Mouse (Mus musculus) spleen, postnatal 14 days (tissue): ENCODE data around the gene Fgf3.

ENCODE experiments used
- DNase-seq, 2 experiments: peaks; one replicate each; pipeline ENCODE4 v3.0.0; 2021 to 2022; ENCODE audit warnings: low spot score in 2 of 2

Gene Fgf3

DNA sequence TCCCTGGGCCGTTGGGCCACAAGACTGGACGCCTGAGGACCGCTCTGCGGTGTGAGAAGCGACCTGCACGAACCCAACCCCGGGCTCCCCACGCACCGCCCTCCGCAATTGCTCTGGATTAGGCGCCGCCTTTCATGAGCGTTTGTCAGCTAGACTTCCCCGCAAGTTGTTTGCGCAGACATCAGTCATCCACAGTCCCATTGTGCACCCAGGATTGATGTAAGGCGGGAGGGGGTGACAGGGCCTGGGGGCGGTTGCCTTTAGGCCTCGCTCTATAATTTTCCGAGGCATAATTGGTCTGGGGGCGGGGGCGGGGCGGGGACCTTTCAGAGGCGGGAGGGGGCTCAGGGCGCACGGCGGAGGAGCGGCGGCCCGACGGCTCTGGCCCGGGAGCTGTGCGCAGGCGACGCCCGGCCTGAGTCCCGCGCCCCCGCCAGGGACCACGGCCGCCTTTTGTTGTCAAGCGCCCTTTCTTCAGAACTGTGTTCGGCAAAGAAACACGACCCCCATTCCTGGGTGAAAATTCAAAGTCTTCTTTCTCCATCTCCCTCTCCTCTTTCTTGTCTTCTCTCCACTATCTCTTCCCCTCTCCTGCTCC is at the start of gene Fgf3:
TSS of gene Fgf3 (plus strand) at position 193 of the 598 bp plus-strand sequence.
- DNase-seq = no peak

DNA sequence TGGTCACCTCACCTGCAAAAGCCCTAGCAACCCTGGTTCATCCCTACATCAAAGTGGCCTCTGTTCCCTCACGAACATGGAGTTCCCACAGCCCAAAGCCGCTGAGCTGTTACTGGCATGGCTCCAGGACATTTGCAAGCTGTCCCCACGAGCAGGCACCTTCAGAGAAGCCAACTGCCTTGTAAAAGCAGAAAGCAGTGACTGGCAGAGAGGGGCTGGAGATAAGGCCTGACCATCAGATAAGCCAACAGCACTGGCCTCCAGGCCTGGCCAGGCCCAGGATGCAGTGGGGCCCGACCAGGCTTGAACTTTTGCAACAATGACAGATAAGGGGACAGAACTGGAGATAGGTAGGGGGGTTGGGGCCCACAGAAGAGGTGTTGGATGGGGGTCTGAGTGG is 49.3 kb upstream of the Fgf3 start:
- no peak for DNase-seq

DNA sequence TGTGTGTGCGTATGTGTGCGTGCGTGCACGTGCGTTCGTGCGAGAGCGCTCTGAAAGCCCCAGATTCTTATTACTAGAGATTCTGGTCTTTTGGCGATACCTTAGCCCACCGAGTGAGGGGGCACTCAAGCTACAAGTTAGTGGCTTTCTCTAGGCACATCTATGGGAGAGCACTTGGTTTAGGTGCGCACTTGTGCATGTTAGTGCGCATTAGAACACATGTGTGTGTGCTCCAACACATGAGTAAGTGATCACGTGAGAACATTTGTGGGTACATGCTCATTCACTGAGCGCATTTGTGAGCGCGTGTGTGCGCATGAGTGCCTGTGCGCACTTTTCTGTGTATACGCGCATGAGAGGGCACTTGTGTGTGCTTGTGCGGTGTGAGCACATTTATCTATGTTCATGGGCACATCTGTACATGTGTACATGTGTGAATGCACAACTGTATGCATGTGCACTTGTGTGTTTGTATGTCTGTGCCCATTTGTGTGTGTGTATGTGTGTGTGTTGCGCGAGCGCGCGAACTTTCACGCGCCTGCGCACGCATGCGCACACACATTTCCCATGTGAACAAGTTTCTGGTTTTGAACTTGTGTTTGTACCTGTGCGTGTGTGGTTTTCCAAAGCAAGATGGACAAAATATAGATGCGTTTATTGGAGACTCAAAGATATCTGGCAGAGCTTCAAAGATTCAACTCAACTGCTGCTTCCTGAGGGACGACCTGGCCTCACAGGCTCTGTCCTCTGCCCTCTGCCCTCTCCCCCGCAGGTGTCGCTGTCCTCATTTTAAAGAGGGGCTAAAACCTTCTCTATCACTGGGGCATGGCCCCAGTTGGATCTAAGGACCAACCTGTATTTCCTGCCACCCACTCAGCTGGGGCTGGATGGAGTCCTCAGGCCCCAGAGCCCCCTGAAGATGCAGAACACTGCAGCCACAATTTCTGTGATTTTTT is 48.0 kb upstream of the Fgf3 start:
- no peak for DNase-seq

DNA sequence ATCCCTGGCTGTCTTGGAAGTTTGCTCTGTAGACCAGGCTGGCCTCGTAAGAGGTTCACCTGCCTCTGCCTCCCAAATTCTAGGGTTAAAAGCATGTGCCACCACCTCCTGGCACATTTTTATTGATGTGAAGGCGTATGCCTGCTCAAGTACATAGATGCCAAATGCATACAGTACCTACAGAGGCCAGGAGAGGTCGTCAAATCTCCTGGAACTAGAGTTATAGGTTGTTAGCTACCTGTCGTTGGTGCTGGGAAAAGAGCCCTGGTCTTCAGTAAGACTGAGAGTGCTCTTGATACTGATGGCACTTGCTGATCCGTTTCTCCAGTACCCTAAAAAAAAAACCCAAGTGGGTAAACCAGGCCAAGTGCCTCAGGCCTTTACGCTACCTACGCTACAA is 46.5 kb upstream of the Fgf3 start:
- DNase-seq = no peak

- no peak for DNase-seq
These were observed 44.6 kb upstream of the Fgf3 start for GRCm38 (mm10) chr7:144793296-144793695.

DNA sequence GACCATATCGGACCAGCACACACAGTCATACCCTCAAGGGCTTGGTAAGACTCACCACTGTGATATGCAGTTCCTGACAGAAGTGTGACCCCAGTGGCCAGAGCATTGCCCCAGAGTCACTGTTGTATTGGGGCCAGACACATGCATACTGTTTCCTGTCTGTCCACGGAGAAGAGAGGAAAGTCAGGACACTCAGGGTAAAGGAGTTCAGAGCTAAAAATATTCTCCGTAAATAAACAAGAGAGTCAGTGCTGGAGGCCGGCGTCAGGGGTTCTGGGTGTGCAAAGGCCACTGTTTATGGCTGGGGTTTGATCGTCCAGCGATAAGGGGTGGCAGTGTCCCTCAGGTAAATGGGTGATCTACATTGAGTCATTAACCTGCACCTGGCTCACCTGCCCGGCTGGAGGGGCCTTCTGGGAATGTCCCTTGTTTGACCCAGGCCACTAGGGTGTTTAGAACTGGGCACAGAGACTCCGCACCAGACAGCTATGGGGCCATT is 41.9 kb upstream of the Fgf3 start:
- no peak for DNase-seq

- no peak for DNase-seq
These were observed 40.7 kb upstream of the Fgf3 start for GRCm38 (mm10) chr7:144796986-144797735.

- no peak for DNase-seq
These were observed 39.4 kb upstream of the Fgf3 start for GRCm38 (mm10) chr7:144798471-144798870.

GRCm38 (mm10) chr7:144807036-144807435 is 30.8 kb upstream of the Fgf3 start:
- no peak for DNase-seq

- no peak for DNase-seq
These were observed 29.8 kb upstream of the Fgf3 start for GRCm38 (mm10) chr7:144807976-144808577.

DNA sequence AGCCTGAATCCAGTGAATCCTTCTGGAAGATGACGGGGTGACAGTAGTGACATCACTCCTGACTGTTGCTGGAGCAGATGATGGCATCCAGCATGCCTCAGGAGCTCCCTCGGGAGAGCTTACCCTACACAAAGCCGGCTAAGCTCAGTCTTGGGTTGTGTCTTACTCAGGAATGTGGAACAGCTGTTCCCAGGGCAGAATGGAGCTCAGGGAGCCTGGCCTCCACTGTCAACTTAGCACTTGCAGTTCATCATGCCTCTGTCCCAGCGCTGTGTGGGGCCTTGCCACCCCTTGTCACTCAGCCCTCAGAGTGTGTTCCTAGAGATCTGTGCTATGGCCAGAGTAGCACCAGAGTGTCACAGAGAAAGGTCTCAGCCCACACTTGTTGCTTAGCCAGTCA is 26.4 kb upstream of the Fgf3 start:
- no peak for DNase-seq

DNA sequence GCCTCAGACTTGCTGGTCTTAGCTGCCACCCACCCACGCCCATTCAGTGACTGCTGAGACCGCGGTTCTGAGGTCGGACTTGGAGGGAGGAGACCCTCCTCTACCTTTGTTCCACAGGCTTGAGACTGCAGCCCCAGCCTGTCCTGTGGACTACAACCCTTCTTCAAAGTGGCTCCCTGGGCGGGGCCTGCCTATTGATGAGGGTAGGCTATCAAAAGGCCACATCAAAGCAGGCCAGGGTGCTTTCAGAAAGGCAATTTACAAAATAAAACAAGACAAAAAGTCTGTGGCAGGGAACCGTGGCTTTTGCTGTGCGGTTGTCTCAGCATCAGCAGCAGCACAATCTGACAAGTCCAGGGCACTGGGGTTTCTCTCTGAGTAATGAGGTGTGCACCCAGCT is 16.0 kb upstream of the Fgf3 start:
- DNase-seq = no peak

DNA sequence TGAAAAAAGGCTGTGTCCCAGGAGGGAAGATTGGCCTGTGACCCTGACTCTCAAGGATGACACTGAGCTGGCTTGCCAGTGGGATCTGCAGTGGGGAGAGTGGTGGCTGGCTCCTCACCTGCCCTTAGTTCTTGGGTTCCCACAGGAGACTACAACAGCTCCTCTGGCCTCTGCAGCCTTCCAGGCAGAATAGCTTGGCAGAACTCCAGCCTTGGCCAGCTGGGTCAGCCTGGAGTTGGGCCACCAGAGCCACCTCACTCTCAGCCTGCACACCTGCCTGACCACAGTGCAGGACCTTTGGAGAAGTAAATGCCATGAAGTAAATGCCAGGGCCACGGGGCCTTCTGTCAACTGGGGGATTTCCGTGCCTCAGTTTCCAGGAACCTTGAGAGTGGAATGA is 13.9 kb upstream of the Fgf3 start:
- no peak for DNase-seq

- DNase-seq = no peak
These were observed 9.5 kb upstream of the Fgf3 start for GRCm38 (mm10) chr7:144828369-144828768.

- no peak for DNase-seq
These were observed 930 bp downstream of the Fgf3 start for GRCm38 (mm10) chr7:144838522-144839503.

DNA sequence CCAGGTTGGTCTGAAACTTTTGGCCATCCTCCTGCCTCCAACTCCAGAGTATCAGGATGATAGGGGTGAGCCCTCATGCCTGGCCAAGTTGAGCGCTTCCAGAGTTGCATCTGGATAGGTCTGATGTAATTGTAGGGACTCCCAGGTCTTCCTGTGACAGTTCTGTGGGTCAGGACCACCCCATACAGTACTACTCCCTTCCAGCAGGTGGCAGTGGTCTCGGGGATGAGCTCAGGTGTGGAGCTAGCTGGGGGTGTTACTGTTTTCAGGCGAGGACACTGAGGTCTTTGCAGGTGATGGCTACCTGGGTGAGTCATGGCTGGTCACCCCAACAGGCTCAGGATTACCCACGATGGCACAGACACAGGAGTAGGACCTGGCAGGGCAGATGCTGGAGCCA is 8.3 kb downstream of the Fgf3 start:
- DNase-seq = peak in 1 of 2 experiments; percentile 25

DNA sequence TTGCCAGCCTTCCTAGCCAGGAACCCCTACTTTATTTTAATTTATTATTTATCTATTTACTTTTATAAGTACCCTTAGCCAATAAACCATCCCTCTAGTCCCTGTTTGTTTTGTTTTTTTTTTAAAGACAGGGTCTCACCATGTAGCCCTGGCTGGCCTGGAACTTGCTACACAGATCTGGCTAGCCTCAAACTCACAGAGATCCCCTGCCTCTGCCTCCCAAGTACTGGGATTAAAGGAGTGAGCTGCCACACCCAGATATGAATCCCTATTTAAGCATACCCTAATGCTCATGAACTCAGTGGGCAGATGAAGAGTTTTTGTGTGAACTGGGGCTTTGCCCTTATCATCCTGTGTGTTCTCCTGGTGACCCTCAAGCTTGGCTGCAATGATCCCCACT is 9.2 kb downstream of the Fgf3 start, which contains the start of gene Fgf4:
TSS of gene Fgf4 (plus strand) at position 301 of the 400 bp plus-strand sequence.
- no peak for DNase-seq

DNA sequence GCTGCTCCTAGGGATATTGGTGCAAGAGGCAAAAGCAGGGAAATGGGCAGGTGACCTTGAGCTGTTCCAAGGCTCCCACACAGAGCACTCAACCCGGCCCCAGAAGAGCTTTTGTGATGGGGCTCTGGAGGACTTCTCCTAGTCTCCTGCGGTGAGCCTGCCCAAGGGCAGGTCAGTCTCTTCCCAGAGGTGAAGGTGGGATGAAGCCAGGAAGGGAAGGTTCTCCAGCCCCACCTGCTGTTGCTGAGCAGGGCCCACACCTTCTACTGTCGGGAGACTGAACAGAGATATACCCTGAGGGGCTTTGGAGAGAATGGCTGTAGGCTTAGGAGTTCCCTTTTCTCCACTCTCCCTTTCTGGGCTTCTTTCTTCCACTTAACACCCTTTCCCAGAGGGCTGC is 13.4 kb downstream of the Fgf3 start:
- DNase-seq = no peak

DNA sequence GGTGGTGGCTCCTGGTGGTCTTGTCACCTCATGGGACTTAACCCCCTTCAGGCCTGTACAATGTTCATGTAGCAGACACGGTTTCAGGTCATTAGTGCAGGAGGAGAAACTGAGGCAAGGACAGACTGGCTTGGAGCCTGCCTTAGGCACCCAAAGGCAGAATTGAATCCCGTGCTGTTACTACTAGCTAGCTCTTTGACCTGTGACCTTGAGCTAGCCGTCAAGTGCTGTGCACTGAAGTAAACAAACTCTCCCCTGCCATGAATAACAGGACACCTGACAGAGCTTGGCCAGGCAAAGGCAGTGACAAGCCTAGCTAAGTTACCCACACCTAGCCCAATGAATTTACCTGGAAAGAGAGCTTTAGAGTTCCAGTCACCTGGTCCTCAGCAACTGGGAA is 17.1 kb downstream of the Fgf3 start:
- DNase-seq = no peak

DNA sequence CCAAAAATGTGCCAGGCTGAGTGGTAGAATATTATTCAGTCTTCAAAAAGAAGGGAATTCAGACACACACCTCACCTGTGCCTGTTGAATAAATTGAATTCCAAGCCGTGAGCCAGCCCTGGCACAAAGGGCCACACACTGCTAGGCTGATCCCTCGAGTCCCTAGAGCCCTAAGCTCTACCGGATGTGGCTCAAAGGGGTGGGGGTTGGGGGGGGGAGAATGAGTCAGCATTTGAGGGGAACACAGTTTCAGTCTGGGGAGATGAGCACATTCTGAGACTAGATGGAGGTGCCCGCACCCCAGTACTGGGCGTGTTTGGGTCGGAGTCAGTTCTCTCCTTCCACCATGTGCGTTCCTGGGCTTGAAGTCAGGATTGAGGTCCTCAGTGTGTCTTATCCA is 19.3 kb downstream of the Fgf3 start:
- no peak for DNase-seq
